In the genomic region with DNA sequence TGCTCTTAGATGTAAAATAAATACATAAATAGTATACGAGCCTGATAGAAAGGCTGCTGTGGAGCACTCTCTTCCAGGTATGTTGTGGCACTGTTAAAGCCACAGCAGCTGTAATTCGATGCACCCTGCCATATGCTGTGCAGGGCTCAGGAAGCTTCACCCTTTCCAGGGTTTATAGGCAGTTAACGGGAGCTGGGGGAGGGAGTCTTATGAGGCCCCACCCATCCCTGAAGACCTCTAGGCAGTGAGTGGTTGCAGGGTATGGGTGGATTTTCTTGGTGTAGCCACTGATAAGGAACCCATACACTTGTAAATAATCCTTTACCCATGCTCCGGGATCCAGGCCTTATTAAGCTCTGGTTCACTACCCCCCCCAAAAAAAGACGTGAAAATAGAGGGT, we compare ENCODE assay signal across 20 mouse cellular contexts. TPM values are rescaled to one million over a fixed set of nuclear protein-coding genes. Genes with fewer than 3 reads are reported as not detected.
DNase-seq lines count a peak whose midpoint lies in the region; ATAC-seq lines count a peak whose summit lies in the region.
"Had no signal": no experiment of that assay in that cellular context is flagged by ENCODE, and none has a peak within 500 bp of the region (broad histone marks: within the 10 kb centered on the region; RNA-seq: fewer than 3 reads in every experiment).

No protein-coding gene starts in this region.

- H3K4me3 ChIP-seq in liver, embryonic 13.5 days (replicated peaks), result no peak overlapping the region
- no peak overlapping the region for H3K4me3 ChIP-seq in liver, embryonic 15.5 days (replicated peaks)
- H3K4me3 ChIP-seq: forebrain, embryonic 10.5 days; hindbrain, embryonic 12.5 days; hindbrain, embryonic 15.5 days had no signal

- H3K9ac ChIP-seq in liver, embryonic 13.5 days, result no peak overlapping the region
- no peak overlapping the region for H3K9ac ChIP-seq in liver, embryonic 15.5 days
- H3K9ac ChIP-seq: forebrain, postnatal 0 days; hindbrain, embryonic 12.5 days; hindbrain, embryonic 15.5 days had no signal

- peak; percentile 75 for ATAC-seq in liver, embryonic 13.5 days (ENCODE audit: low read depth)
- ATAC-seq in liver, embryonic 15.5 days (ENCODE audit: insufficient read depth), result 0 out of 2 replicates have a peak, but pooled peaks have one; percentile 52
- ATAC-seq in megakaryocyte progenitor cell, adult 5-6 weeks (replicated peaks; ENCODE audit: poor library complexity), result 0 out of 2 replicates have a peak, but pooled peaks have one; percentile 23
- ATAC-seq: activated CD4-positive, CD25-positive, alpha-beta regulatory T cell, adult 4 months; CD4-positive, CD25-positive, alpha-beta regulatory T cell, adult 4 months; forebrain, embryonic 14.5 days; forebrain, postnatal 0 days had no signal

- peaks cover 8% of the 10 kb centered on the region for H3K36me3 ChIP-seq in liver, embryonic 13.5 days
- H3K36me3 ChIP-seq in liver, embryonic 15.5 days (replicated peaks), result 0 out of 2 replicates have a peak, but pooled peaks cover 9% of the 10 kb centered on the region

- DNase-seq in liver, embryonic 13.5 days, result no peak
- no peak for DNase-seq in liver
- DNase-seq in spleen, postnatal 14 days (ENCODE audit: low spot score in 2 of 2), result no peak
- no peak for DNase-seq in cerebellum, adult 9-11 months
- DNase-seq: adrenal gland, adult 8-10 months; adrenal gland, postnatal 25 days; cerebellum, adult 11-12 months; cerebellum, adult 8-10 months; cerebellum, postnatal 14 days; forebrain, postnatal 0 days; gastrocnemius, postnatal 25 days had no signal

- H3K27me3 ChIP-seq in liver, embryonic 13.5 days, result no peaks in the 10 kb centered on the region
- H3K27me3 ChIP-seq in liver, embryonic 15.5 days, result no peaks in the 10 kb centered on the region
- H3K27me3 ChIP-seq: hindbrain, embryonic 12.5 days; hindbrain, embryonic 15.5 days had no signal

- 52% methylated on average over 5 of the region's 5 CpGs for WGBS in liver, embryonic 13.5 days (ENCODE audit: insufficient replicate concordance)
- WGBS in liver, embryonic 15.5 days (ENCODE audit: insufficient replicate concordance), result 51% methylated on average over 5 of the region's 5 CpGs

- H3K4me2 ChIP-seq in liver, embryonic 13.5 days, result no peak overlapping the region
- H3K4me2 ChIP-seq in liver, embryonic 15.5 days, result no peak overlapping the region
- H3K4me2 ChIP-seq: heart, embryonic 11.5 days; hindbrain, embryonic 12.5 days; hindbrain, embryonic 15.5 days had no signal

- no peak overlapping the region for H3K27ac ChIP-seq in liver, embryonic 13.5 days
- H3K27ac ChIP-seq in liver, embryonic 15.5 days (replicated peaks), result no peak overlapping the region
- H3K27ac ChIP-seq: forebrain, embryonic 10.5 days; hindbrain, embryonic 12.5 days; hindbrain, embryonic 15.5 days had no signal

- H3K9me3 ChIP-seq in liver, embryonic 13.5 days (replicated peaks), result no peaks in the 10 kb centered on the region
- no peaks in the 10 kb centered on the region for H3K9me3 ChIP-seq in liver, embryonic 15.5 days (replicated peaks)
- H3K9me3 ChIP-seq: forebrain, embryonic 10.5 days; hindbrain, embryonic 12.5 days; hindbrain, embryonic 15.5 days had no signal

- peaks cover 17% of the 10 kb centered on the region for H3K4me1 ChIP-seq in liver, embryonic 13.5 days (replicated peaks)
- H3K4me1 ChIP-seq in liver, embryonic 15.5 days (replicated peaks), result peaks cover 16% of the 10 kb centered on the region

RNA-seq across cellular contexts. Expression of gene Atp6ap2, which starts 6.2 kb away (rescaled TPM):
- polyA plus RNA-seq in liver, embryonic 13.5 days (2015; fragmentation: Nextera tagmentation; extraction: Ambion mirVana), result 59.0 and 69.5 TPM in 2 replicates
- polyA plus RNA-seq in liver, embryonic 15.5 days (2015; fragmentation: Nextera tagmentation; extraction: Ambion mirVana), result 63.5 and 63.6 TPM in 2 replicates
- total RNA-seq in megakaryocyte progenitor cell, adult 5-6 weeks (2015), result 218 and 255 TPM in 2 replicates
- total RNA-seq in megakaryocyte progenitor cell, adult 5-6 weeks (2017), result 166 and 171 TPM in 2 replicates

Comparison
In these comparisons a context has a peak if more than half of its experiments do, and no peak if none do; other contexts are left out.
1. ATAC-seq: peak in every context shown above with its lines; median percentile 75 in liver, embryonic 13.5 days; 52 in liver, embryonic 15.5 days; 23 in megakaryocyte progenitor cell, adult 5-6 weeks.